Mouse (Mus musculus) C2C12 (cell line): ENCODE measurements around the gene Slc39a11.

Experiments
- CTCF ChIP-seq: IDR thresholded peaks from one replicate; pipeline ENCODE4 v1.5.1; 2011; ENCODE audit not compliant: control insufficient read depth, insufficient read depth, insufficient read length
- FOSL1 ChIP-seq: IDR thresholded peaks from one replicate; pipeline ENCODE4 v1.8.0; 2011; ENCODE audit warnings: mild to moderate bottlenecking, low read length; ENCODE audit not compliant: poor library complexity, insufficient read depth, severe bottlenecking
- MAX ChIP-seq: IDR thresholded peaks from one replicate; pipeline ENCODE4 v1.6.1; 2011; ENCODE audit warnings: mild to moderate bottlenecking, control low read depth
- MYOD1 ChIP-seq: IDR thresholded peaks from one replicate; pipeline ENCODE4 v1.6.1; 2011; ENCODE audit warnings: low read depth; ENCODE audit not compliant: control insufficient read depth, insufficient read length
- MYOG ChIP-seq: IDR thresholded peaks from one replicate; pipeline ENCODE4 v1.6.1; 2011; ENCODE audit not compliant: control insufficient read depth, insufficient read length; ENCODE audit errors: extremely low read depth
- USF1 ChIP-seq: IDR thresholded peaks from one replicate; pipeline ENCODE4 v1.6.1; 2011; ENCODE audit warnings: low read depth, mild to moderate bottlenecking, control low read depth, moderate library complexity

GRCm38 (mm10) chr11:113669711-113670110 is 19.8 kb upstream of the Slc39a11 start:
- no peak for TF ChIP-seq MYOD1
- no peak for TF ChIP-seq CTCF
- TF ChIP-seq MYOG, result no peak
- no peak for TF ChIP-seq MAX
- TF ChIP-seq FOSL1, result no peak
- TF ChIP-seq USF1, result no peak
